Mouse (Mus musculus): ENCODE results near the gene Cipc. TPM values are rescaled to one million over a fixed set of nuclear protein-coding genes. Genes with fewer than 3 reads are reported as not detected.

The Cipc gene
- polyA plus RNA-seq, 1 experiment from 2014 or later = 61.0 TPM

DNA sequence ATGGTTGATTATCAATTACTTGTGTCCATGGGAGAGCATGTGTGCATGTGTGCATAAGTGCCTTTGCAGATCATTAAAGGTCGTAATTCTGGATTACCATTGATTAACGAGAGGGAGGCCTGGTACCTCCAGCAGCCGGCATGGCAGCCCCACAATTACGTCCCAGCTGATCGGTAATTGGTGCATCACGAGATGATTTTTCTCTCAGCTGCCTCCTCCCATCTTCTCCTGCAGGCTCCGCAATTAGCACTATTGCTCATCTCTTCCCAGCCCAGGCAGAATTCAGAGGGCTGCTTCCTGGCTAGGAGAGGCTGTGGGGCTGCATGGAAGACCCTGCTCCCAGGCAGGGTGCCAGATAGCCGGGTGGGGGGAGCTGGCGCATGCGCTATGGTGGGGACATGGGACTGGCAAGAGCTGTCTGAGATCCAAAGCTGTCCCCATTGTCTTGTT, 35.3 kb upstream of the Cipc start:
- H3K9ac ChIP-seq (replicated peaks; ENCODE audit: low read length) = peak overlapping the region; percentile 46; the same call in 1 of the 2 replicates
- ATAC-seq (ENCODE audit: low FRiP score, low TSS enrichment) (peak; percentile 76), DNase-seq (peak; percentile 89)
- 18% methylated on average over 10 of the region's 10 CpGs for WGBS
- no peaks in the 10 kb centered on the region for H3K9me3 ChIP-seq (ENCODE audit: control insufficient read depth, low read length)
- no peaks in the 10 kb centered on the region for H3K27me3 ChIP-seq (ENCODE audit: control insufficient read depth, insufficient read depth, low read length)
- no peak overlapping the region for H3K4me3 ChIP-seq (replicated peaks; ENCODE audit: low read depth, low read length)
- no peaks in the 10 kb centered on the region for H3K36me3 ChIP-seq (ENCODE audit: control insufficient read depth, insufficient read depth, low read length)
- H3K4me1 ChIP-seq (ENCODE audit: control insufficient read depth, insufficient read depth, low read length) = peaks cover 29% of the 10 kb centered on the region
- peak overlapping the region; percentile 90 for H3K27ac ChIP-seq (replicated peaks; ENCODE audit: low read depth, low read length)
- H3K4me2 ChIP-seq (ENCODE audit: low read length) = peak overlapping the region; percentile 0; the same call in 1 of the 2 replicates

DNA sequence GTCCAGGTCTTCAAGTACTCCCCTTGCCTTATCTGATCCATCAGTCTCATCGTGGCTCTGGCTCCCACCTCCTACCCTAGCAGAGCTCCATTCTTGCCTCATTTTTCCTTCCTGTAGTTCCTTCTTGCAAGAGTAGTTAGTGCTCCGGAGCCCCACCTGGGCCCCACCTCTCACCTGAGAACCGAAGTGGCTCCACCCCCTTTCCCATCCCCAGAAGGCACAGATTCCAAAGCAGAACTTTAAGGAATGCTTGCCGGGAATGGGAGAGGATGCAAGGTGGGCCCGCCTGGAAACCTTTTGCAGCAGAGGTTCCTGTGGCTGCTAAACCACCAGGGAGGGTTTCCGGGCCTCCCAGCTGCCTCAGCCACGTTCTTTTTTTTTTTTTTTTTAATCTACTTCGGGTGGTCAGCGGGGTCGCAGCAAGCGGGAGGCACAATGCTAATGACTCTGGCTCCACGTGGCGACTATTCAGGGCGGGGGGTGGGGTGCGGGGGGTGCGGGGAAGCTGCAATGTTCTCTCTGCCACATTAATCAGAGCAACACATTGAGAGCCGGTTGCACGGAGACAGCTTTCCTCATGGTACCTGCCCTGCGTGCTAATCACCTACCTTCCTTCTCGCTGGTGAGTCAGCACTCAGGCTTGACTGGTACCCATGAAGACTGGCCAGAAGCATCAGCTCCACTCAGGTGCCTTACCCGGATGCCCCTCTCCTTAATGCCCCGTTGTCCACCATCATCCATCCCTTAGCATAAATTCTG, 34.3 kb upstream of the Cipc start:
- ATAC-seq (ENCODE audit: low FRiP score, low TSS enrichment) (0 out of 2 replicates have a peak, but pooled peaks have one; percentile 22), DNase-seq (peak; percentile 58)
- H3K4me2 ChIP-seq (ENCODE audit: low read length) = peak overlapping the region; percentile 0
- H3K27ac ChIP-seq (replicated peaks; ENCODE audit: low read depth, low read length) = peak overlapping the region; percentile 90
- WGBS = 9% methylated on average over 22 of the region's 22 CpGs
- H3K4me3 ChIP-seq (replicated peaks; ENCODE audit: low read depth, low read length) = no peak overlapping the region
- H3K36me3 ChIP-seq (ENCODE audit: control insufficient read depth, insufficient read depth, low read length) = no peaks in the 10 kb centered on the region
- H3K27me3 ChIP-seq (ENCODE audit: control insufficient read depth, insufficient read depth, low read length) = no peaks in the 10 kb centered on the region
- H3K9me3 ChIP-seq (ENCODE audit: control insufficient read depth, low read length) = no peaks in the 10 kb centered on the region
- H3K4me1 ChIP-seq (ENCODE audit: control insufficient read depth, insufficient read depth, low read length) = peaks cover 29% of the 10 kb centered on the region
- no peak overlapping the region for H3K9ac ChIP-seq (replicated peaks; ENCODE audit: low read length)

GRCm38 (mm10) chr12:86914351-86914750, 32.5 kb upstream of the Cipc start:
- Histone ChIP-seq H3K4me1 (ENCODE audit: control insufficient read depth, insufficient read depth, low read length) (peaks cover 46% of the 10 kb centered on the region), H3K9ac (replicated peaks; ENCODE audit: low read length) (no peak overlapping the region), H3K27ac (replicated peaks; ENCODE audit: low read depth, low read length) (no peak overlapping the region), H3K4me3 (replicated peaks; ENCODE audit: low read depth, low read length) (no peak overlapping the region), H3K36me3 (ENCODE audit: control insufficient read depth, insufficient read depth, low read length) (no peaks in the 10 kb centered on the region), H3K27me3 (ENCODE audit: control insufficient read depth, insufficient read depth, low read length) (no peaks in the 10 kb centered on the region), H3K9me3 (ENCODE audit: control insufficient read depth, low read length) (no peaks in the 10 kb centered on the region), H3K4me2 (ENCODE audit: low read length) (no peak overlapping the region)
- WGBS = 63% methylated on average over 2 of the region's 2 CpGs
- ATAC-seq (ENCODE audit: low FRiP score, low TSS enrichment) (no peak), DNase-seq (no peak)

GRCm38 (mm10) chr12:86914756-86915155, 32.1 kb upstream of the Cipc start:
- Histone ChIP-seq H3K36me3 (ENCODE audit: control insufficient read depth, insufficient read depth, low read length) (no peaks in the 10 kb centered on the region), H3K27me3 (ENCODE audit: control insufficient read depth, insufficient read depth, low read length) (no peaks in the 10 kb centered on the region), H3K4me3 (replicated peaks; ENCODE audit: low read depth, low read length) (no peak overlapping the region), H3K9me3 (ENCODE audit: control insufficient read depth, low read length) (no peaks in the 10 kb centered on the region), H3K4me1 (ENCODE audit: control insufficient read depth, insufficient read depth, low read length) (peaks cover 47% of the 10 kb centered on the region), H3K9ac (replicated peaks; ENCODE audit: low read length) (no peak overlapping the region), H3K4me2 (ENCODE audit: low read length) (no peak overlapping the region), H3K27ac (replicated peaks; ENCODE audit: low read depth, low read length) (0 out of 2 replicates have a peak overlapping the region, but pooled peaks have one; percentile 10)
- WGBS = 68% methylated on average over 6 of the region's 6 CpGs
- ATAC-seq (ENCODE audit: low FRiP score, low TSS enrichment) (no peak), DNase-seq (no peak)

- no peaks in the 10 kb centered on the region for H3K9me3 ChIP-seq (ENCODE audit: control insufficient read depth, low read length)
- H3K9ac ChIP-seq (replicated peaks; ENCODE audit: low read length) = no peak overlapping the region
- no peaks in the 10 kb centered on the region for H3K27me3 ChIP-seq (ENCODE audit: control insufficient read depth, insufficient read depth, low read length)
- WGBS = 69% methylated on average over 7 of the region's 7 CpGs
- H3K36me3 ChIP-seq (ENCODE audit: control insufficient read depth, insufficient read depth, low read length) = no peaks in the 10 kb centered on the region
- no peak for DNase-seq
- H3K4me3 ChIP-seq (replicated peaks; ENCODE audit: low read depth, low read length) = no peak overlapping the region
- peaks cover 47% of the 10 kb centered on the region for H3K4me1 ChIP-seq (ENCODE audit: control insufficient read depth, insufficient read depth, low read length)
- no peak for ATAC-seq (ENCODE audit: low FRiP score, low TSS enrichment)
- no peak overlapping the region for H3K4me2 ChIP-seq (ENCODE audit: low read length)
- no peak overlapping the region for H3K27ac ChIP-seq (replicated peaks; ENCODE audit: low read depth, low read length)
Measured at GRCm38 (mm10) chr12:86915617-86916016, 31.2 kb upstream of the Cipc start.

GRCm38 (mm10) chr12:86916796-86917573, 29.9 kb upstream of the Cipc start:
- H3K9ac ChIP-seq (replicated peaks; ENCODE audit: low read length) = no peak overlapping the region
- no peak for ATAC-seq (ENCODE audit: low FRiP score, low TSS enrichment)
- no peak for DNase-seq
- H3K27ac ChIP-seq (replicated peaks; ENCODE audit: low read depth, low read length) = peak overlapping the region; percentile 89
- H3K4me3 ChIP-seq (replicated peaks; ENCODE audit: low read depth, low read length) = no peak overlapping the region
- H3K27me3 ChIP-seq (ENCODE audit: control insufficient read depth, insufficient read depth, low read length) = no peaks in the 10 kb centered on the region
- H3K36me3 ChIP-seq (ENCODE audit: control insufficient read depth, insufficient read depth, low read length) = no peaks in the 10 kb centered on the region
- H3K9me3 ChIP-seq (ENCODE audit: control insufficient read depth, low read length) = no peaks in the 10 kb centered on the region
- 83% methylated on average over 7 of the region's 7 CpGs for WGBS
- peaks cover 37% of the 10 kb centered on the region for H3K4me1 ChIP-seq (ENCODE audit: control insufficient read depth, insufficient read depth, low read length)
- H3K4me2 ChIP-seq (ENCODE audit: low read length) = no peak overlapping the region

DNA sequence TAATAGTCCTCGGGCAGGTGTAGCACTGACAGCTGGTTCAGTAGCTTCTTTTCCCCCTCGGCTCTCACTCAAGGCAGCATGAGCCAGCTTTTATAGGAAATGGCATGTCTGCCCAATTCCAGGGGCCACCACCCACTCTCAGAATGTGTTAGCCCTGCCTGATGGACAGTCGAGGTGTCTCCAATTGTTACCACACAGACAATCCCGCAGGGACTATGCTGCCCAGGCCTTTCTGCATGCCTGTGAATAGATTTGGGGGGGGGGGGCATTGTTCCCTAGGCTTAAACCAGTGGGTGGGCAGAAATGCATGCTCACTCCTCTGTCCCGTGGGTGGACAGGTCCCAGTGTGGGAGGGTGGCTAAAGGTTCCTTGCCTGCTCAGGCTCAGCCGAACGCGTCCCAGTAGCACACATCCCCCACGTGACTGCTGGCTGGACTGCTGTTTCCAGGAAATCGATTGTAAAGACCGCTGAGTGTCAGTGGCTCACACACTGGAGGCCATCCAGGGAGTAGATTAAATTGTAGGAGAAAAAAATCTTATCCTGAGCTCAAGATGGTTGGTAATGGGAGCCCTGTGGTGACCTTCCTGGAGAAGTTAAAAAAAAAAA, 28.4 kb upstream of the Cipc start:
- Histone ChIP-seq H3K27me3 (ENCODE audit: control insufficient read depth, insufficient read depth, low read length) (no peaks in the 10 kb centered on the region), H3K36me3 (ENCODE audit: control insufficient read depth, insufficient read depth, low read length) (no peaks in the 10 kb centered on the region), H3K4me2 (ENCODE audit: low read length) (peak overlapping the region; percentile 17; the same call in 1 of the 2 replicates), H3K27ac (replicated peaks; ENCODE audit: low read depth, low read length) (peak overlapping the region; percentile 89), H3K9me3 (ENCODE audit: control insufficient read depth, low read length) (no peaks in the 10 kb centered on the region), H3K9ac (replicated peaks; ENCODE audit: low read length) (peak overlapping the region; percentile 40), H3K4me1 (ENCODE audit: control insufficient read depth, insufficient read depth, low read length) (peaks cover 35% of the 10 kb centered on the region), H3K4me3 (replicated peaks; ENCODE audit: low read depth, low read length) (no peak overlapping the region)
- 5% methylated on average over 11 of the region's 11 CpGs for WGBS
- 0 out of 2 replicates have a peak, but pooled peaks have one; percentile 19 for ATAC-seq (ENCODE audit: low FRiP score, low TSS enrichment)
- DNase-seq = peak; percentile 68

DNA sequence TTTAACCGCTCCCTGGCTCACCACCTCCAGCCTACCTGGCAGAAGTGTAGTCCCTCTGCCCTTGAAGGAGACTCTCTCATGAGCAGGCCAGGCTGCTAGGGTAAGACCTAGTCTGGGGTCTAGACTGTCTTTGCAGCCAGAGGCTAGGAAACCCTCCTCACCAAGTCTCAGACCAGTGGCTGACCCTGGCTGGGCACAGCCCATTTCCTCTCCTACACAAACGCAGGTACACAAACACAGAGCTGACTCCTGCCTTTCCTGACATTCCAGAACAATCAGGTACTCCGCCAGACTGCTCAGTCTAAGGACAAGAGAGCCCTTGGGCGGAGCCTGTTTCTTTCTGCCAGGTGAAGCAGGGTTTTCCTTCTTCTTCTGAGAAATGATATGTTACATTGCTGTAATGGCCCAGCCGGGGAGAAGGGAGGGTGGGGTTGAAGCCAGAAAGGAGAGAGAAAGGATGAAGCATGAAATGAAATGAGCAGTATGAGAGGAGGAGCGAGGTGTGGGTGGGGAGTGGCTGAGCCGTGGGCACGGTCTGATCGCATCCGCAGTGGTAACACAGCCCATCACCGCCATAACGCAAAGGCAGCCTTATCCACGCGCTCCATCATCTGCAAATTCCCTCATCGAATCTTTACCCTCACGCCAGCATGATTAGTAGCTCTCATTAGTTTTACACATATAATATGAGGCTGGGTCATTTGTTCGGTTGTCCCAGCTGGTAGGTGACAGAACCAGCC, 27.7 kb upstream of the Cipc start:
- ATAC-seq (ENCODE audit: low FRiP score, low TSS enrichment) (no peak), DNase-seq (no peak)
- Histone ChIP-seq H3K36me3 (ENCODE audit: control insufficient read depth, insufficient read depth, low read length) (no peaks in the 10 kb centered on the region), H3K27me3 (ENCODE audit: control insufficient read depth, insufficient read depth, low read length) (no peaks in the 10 kb centered on the region), H3K9me3 (ENCODE audit: control insufficient read depth, low read length) (no peaks in the 10 kb centered on the region), H3K4me2 (ENCODE audit: low read length) (no peak overlapping the region), H3K9ac (replicated peaks; ENCODE audit: low read length) (0 out of 2 replicates have a peak overlapping the region, but pooled peaks have one; percentile 34), H3K4me3 (replicated peaks; ENCODE audit: low read depth, low read length) (no peak overlapping the region), H3K4me1 (ENCODE audit: control insufficient read depth, insufficient read depth, low read length) (peaks cover 34% of the 10 kb centered on the region), H3K27ac (replicated peaks; ENCODE audit: low read depth, low read length) (peak overlapping the region; percentile 89)
- WGBS = 71% methylated on average over 17 of the region's 17 CpGs
